Mouse (Mus musculus) megakaryocyte, adult 5-6 weeks (primary cell): Measurements from ENCODE around the gene Sp2. TPM values are rescaled to one million over a fixed set of nuclear protein-coding genes. Genes with fewer than 3 reads are reported as not detected.

ENCODE experiments used
- ATAC-seq: 2 replicates; pipeline ENCODE4 v1.8.0; 2016; ENCODE audit warnings: mild to moderate bottlenecking, inconsistent platforms; ENCODE audit not compliant: poor library complexity, severe bottlenecking
- total RNA-seq, 2 experiments: library from RNA; stranded (forward) in 1 of 2; stranded (reverse) in 1 of 2; fragments of 153-499, 151-499 nt in 1 of 2; fragments of 221-1000, 200-1000 nt in 1 of 2; gene quantifications; 2 replicates each; pipeline versions ENCODE4 v1.2.3 to v1.2.4; 2015 to 2017

The Sp2 gene
- total RNA-seq, 2 experiments from 2014 or later, result 5.3 to 45.7 TPM

DNA sequence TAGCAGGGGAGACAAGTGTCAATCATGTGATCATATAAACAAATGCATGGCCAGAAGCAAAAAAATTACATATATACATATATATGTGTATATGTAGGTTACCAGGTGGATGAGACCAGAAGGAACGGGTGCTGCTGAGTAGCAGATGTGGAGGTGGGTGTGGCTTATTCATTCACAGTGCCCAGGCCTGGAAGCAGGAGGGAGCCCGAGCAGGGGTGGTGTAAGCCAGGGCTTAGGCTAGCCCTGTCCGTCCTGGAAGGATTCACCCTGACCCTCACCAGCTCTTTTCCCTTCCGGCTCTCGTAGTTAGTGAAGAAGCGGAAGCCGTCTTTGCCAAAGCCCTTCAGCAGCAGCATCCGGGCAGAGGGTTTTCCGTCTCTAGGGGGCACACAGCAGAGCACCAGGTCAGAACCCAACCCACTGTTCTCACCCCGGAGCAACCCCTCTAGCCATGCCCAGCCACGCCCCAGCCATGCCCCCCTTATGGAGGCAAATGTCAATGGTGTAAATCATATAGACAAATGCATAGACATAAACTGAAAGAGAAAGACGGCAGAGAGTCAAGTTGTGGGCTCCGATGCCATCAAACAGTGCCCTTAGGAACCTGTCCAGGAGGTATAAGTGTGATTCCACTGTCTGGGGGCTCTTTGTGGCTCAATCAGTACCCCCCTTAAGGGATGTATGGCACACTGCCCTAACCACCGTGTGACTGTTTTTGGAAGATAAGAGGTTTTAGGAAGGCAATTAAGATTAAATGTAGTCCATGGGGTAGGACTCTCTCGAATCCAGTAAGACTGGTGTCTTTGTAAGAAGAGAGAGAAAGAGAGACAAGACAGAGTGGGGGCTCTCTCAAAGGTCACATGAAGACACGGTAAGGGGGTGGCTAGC lies 41.9 kb downstream of the Sp2 start:
- ATAC-seq, result no peak

DNA sequence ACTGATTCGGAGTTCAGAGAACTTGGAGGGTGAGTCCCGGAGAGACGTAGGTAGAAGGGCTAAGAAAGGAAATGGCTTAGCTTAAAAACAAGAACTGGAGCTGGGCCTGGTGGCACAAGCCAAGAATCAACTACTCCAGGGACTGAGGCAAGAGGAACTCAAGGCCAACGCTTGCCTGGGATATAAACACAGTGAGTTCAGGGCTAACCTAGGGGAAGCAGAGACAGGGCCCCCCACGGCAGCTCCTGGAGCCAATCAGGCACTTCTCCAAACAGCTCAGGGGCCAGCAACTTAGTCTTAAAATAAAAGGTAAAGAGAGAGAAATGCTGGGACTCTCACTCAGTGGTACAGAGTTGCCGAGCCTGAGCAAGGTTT lies 44.3 kb downstream of the Sp2 start:
- ATAC-seq, result no peak

DNA sequence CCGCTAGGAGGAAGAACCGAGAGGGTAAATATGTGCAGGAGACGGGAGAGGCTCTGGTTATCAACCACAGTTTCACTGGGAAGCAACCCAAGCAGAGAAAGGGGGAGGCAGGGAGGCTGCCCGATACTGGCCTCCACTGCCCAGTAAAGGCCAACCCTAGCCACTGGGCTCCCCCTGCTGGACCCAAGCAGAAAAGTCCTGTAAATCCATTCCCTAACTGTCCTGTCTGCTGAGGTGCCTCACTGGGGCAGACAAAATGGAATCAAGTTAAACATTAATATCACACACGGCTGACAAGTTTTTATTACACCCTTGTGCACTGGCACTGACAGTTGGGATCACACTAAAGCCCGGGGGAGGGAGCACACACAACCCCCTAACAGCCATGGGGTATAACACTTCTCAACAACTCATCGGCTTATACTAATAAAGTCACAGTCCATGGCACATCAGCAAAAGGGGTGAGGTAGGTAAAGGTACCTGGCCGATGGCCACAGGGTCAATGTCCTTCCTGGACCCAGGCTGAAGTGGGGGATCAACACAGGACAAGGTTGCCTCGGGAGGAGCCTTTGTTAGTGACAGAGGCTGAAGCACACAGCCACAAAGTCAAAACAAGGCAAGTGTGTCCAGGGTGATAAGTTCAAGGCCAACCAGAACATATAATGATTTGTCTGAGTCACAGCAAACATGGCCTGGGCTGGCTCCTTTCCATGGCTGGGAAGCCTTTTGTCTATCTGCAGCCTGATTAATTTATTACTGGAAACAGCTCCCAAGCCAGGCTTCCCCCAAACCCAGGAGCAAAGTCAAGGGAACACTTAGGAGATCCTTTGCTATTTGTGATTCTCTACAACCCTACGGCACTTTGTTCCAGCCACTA lies 45.0 kb downstream of the Sp2 start:
- peak; percentile 77 for ATAC-seq

DNA sequence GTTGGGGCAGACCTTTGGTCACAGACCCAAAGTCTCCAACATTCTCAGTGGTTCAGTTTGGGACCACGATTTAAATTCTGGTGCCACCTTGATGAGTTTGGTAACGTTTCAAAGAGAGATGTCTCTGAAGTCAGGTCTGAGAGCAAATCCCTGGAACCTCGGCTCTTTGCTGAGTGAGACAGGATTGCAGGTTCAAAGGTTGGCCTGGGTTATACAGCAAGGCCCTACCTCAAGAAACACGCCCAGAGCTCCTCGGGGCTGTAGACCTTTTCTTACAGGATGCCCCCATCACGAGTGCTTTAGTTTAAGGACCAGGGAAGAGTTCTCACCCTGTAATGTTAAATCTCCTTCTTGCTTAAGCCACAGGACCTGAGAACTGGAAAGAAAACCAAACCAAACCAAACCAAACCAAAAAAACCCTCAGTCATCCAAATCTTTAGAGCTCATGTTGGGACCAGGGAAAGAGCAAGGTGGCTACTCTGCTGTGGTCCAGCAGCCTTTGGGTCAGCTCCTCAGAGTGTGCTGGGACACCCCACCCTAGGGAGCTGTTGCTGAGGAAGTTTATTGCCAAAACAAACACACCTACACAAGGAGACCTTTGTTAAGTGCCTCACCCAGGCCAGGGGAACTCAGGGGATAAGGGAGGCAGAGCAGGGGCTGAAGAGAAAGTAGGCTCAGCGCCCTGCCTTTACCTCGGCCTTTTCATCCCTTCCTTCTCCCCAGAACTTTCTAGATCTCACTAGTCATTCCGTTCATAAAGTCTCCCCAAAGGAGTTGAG lies 46.7 kb downstream of the Sp2 start:
- ATAC-seq, result no peak

DNA sequence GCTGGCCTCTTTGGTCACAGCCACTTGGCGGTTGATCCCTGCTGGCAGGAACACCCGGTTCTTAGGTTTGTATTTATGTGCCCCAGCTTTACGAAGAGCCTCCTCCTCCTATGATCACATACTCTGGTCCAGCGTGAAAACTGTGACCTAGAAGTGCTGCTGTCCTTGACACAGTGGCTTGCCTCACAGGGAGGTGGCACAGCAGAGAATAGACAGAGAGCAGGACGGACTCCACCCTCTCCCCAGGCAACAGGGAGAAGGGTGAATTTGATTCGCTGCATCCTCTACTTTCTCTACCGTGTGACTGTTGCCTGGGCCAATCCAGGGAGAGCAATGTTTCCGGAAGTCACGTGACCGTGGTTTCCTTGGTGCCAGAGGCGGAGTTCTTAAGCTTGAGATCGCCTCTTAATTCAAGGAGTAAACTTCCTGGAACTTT lies 47.8 kb downstream of the Sp2 start:
- peak; percentile 91 for ATAC-seq

DNA sequence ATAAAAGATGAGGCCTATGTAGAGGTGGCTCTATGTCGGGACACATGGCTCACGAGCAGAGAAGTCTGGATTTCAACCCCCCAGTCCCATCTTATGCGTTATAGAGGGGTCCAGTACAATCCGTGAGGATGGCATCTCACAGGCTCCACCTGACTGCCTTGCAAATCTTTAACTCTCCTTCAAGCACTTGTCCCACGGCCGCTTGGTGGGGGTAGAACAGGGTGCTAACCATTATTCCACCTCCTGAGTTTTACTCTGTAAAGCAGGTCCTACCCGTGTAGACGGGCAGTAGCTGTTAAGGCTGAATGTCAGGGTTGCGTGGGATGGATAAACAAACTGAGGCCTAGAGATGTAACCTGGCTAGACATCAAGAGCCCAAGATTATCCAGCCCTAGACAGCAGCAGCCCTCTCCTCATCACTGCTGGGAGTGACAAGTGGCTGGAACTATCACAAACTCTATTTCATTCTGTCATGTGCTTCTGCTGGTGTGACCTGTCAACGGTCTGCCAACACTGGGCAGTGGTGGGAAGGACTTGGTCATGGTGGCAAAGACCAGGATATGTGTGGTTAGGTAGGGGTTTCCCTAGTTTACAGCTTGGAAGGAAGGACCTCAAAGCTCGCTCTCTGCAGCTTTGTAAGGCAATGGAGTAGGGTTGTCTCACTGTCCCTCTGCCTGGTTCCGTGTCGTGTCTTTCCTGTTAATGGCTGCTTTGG lies 49.0 kb downstream of the Sp2 start:
- no peak for ATAC-seq

DNA sequence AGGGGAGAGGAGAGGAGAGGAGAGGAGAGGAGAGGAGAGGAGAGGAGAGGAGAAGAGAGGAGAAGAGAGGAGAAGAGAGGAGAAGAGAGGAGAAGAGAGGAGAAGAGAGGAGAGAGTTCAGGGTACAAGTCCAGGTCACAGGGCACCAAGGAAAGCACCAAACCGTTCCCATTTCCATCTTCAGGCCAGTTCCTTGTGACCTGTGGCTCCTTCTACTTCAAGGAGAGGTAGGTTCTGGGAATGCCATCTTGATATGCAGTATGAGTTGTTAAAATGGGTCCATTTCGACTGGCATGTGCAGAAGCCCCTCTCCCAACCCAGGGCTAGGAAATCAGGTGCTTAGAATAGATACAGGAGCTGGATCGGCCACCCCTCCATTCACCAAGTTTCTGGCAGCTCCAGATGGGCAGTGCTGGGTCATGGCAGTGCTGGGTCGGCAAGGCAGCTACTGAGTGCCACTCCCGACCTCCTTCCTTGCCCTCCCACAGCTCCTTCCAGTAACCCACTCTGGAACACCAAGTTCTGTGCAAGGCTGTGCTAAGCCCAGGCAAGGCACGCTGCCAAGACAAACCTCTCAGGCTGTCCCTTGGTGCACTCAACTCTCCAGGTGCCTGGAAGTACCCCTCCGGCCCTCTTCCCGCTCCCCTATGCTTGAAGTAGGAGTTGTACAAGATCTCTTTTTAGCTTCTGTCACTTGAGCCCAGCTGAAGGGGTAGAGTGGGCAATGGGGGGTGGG lies 51.3 kb downstream of the Sp2 start:
- ATAC-seq, result no peak

DNA sequence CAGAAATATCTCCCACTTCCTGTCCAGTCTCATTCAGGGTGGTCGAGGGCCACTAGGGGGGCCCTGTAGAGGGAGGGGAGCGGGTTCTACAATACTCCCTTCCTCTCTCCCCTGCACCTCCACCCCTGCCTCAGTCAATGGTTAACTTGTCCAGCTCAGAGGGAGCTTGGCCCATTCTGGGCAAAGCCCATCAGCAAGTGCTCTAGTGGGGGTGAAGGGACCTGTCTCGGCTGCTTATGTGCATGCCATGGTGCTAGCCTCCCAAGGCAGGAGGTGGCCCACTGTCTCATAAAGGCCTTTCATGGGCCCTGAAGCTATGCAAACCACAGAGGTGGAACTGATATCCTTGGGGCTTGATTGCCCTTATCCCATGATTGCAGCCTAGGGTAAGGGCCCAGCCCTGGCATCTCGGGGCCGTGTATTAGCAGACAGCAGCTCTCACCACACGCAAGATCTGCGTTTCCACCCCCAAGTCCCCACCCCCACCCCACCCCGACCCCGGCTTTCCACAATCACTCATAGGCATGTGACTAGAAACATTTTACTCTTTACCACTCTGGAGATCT lies 52.9 kb downstream of the Sp2 start:
- no peak for ATAC-seq

DNA sequence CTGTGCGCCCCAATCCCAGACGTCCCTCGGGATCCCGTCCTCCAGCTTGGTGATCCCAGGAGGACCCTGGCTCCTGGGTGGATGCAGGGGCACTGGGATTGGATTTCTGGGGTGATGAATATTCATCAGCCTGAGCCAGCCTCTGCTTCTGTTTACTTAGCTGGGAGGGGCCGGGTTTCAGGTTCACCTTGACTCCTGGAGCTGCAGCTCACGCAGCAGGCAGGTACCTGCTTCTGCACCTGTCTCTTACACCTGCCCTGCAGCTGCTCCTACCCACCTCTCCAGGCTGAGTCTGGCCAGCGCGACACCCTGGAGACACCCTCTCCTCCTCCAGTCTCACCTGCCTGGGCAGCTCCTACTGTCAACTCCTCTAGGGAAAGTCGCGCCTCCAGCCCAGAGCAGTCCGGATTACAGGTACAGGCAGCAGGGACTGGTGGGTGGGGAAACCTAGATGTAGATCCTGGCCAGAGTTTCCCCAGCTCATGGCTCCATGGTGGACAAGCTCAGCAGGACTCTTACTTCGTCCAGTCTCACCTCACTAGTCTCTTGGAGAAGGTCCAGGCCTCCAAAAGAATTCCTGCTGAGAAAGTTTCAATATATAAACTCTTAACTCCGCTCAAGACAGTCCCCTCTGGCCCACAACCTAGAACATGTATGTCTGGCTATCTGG lies 53.5 kb downstream of the Sp2 start:
- ATAC-seq, result no peak

DNA sequence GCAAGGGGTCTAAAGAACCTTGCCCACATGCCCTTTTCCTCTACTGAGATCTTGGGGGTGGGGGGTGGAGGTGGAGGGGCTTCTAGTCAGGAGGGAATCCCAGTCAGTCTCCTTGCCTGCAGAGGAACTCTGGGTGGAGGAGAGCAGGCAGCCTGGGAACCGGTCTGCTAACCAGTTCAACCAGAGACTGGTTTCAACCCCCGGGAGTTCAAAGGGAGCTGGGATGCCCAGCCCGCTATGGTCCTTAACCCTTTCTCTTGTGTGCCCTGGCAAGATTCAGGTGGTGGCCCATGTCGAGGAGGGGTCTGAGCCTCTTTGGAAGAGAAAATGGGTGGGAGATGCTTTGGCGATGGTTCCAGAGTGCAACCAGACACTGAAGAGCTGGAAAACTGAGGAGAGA lies 54.1 kb downstream of the Sp2 start:
- no peak for ATAC-seq

DNA sequence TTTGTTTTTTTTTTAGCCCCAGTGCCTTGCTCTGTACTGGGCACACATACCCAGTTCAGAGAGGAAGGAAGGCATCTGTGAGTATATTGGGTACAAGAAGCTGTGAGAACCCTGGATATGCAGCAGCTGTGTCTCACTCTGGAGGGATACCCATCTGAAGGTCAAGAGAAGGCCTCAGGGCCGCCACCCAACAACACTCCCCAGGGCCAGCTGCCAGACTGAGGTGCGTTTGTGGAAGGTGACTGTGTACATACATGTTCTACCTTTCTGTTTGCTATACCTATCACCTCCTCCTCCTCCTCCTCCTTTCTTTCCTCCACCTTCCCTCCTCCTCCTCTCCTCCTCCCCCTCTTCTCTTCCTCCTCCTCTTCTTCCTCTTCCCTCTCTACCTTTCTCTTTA lies 54.7 kb downstream of the Sp2 start, which contains the start of gene Prr15l:
Gene Prr15l (plus strand): TSS at position 17 of the 400 bp plus-strand sequence.
- no peak for ATAC-seq

DNA sequence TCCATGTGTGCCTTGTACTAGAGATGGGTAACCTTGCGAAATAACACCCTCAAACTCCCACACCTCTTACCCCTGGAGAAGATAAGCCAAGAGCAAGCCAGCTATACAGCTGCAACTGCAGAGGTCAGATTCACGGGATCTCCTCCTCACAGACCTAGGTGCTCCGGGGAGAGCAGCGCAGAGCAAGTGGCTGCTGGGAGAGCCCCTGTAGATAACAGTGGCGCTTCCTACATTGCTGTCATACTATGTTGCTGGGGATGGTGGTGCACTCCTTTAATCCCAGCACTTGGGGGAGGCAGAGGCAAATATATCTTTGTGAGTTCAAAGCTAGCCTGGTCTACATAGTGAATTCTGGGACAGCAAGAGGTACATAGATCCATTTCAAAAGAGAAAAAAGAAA lies 56.2 kb downstream of the Sp2 start:
- ATAC-seq, result no peak

DNA sequence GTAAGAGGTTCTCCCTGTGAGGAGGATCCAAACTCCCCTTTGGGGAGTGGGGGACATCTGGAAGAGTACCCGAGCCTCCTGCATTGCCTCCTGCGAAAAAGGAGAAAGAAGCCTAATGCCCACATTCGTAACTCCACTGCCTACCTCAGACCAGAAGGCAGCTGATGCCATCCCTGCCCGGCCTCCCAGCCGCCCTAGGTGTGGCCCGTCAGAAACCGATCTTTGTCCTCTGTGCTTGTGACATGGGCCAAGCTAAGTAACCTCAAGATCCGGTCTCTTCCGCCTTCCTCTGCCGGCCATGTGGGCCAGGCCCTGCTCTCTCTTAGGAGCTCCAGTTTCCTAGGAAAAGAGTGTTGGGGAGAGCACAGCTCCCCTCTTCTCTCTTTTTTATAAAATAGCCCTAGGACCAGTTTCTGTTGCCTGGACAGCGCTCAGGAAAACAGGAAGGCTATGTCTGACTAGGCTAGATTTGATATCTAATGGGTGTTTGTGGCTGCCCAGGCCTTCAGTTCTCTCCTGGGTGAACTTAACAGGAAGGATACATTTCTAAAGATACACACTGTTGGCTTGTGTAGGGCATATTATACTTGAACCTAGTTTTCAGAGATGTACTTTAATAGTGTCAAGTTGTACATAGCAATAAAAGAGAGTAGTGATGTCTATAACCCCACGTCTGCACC lies 57.1 kb downstream of the Sp2 start:
- peak; percentile 79 for ATAC-seq

DNA sequence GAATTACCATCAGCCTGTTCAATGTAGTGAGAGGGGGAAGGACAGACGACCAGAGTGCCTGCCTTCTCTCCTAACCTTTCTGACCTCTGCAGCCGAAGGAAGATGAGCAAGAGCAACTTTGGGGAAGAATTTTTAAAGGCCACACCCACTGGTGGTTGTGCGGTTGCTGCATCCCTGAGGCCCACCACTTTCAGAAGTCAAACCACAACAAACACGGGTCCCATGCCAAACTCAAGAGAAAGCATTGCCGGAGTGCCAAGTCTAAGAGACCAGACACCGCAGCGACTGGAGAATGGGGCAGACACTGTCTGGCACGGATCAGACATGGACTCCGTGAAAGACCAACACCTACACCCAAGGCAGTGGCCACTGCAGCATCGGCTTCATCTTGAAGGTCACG lies 57.9 kb downstream of the Sp2 start:
- peak; percentile 80 for ATAC-seq

DNA sequence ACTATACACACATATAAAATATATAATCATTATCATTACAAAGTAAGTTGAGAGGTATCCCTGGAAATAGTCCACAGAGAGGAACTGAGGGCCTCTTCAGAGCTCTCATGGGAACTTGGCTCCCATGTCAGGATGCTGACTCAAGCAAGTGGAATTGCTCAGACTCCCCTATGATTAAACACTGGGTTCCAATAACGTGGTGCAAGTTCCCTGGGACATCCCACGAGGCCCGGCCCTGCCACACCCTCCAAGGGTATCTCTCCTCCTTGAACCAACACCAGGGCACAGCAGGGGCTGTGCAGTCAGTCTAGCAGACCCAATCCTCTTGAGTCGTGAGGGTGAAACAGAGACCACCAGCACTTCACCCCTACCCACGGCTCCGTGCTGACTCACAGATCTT lies 63.8 kb downstream of the Sp2 start:
- ATAC-seq, result no peak

DNA sequence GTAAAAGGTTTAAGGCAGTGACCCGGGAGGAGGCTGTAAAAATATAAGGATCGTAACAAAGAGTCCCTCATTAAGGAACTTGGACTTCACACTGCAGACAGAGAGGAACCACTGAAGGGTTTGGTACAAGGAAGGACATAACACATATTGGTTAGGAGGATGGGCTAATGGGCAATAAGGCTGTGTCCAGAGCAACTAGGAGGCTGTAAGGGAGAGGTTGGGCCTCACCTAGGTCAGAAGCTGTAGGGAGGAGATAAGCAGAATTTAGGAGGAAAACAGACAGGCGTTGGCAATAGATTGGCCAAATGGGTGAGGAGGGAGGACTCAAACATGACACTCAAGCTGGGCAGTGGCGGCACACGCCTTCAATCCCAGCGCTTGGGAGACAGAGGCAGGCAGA lies 65.3 kb downstream of the Sp2 start:
- ATAC-seq, result no peak

DNA sequence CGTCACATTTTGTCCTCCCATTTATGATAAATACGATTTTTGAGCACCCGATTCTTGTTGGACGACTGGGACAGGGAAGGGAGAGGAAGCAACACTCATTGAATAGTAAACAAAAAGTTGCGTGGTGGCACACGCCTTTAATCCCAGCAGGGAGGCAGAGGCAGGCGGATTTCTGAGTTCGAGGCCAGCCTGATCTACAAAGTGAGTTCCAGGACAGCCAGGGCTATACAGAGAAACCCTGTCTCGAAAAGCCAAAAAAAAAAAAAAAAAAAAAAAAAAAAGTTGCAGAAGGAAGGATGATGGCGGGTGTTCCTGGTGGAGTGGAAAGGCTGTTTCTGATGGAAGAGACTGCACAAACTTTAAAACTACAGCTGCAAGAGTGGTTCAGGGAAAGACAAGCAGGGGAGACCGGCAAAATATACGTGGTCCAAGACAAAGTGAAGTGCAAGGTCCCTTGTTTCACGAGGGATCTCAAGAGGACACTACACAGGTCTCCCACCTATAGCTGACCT lies 65.8 kb downstream of the Sp2 start:
- peak; percentile 15 for ATAC-seq
